Mouse (Mus musculus): ENCODE measurements around the gene Insyn1. TPM values are rescaled to one million over a fixed set of nuclear protein-coding genes. Genes with fewer than 3 reads are reported as not detected.

Insyn1 gene
- total RNA-seq, 4 experiments from 2014 or later: 22.5 to 33.7 (median 30.9) TPM

DNA sequence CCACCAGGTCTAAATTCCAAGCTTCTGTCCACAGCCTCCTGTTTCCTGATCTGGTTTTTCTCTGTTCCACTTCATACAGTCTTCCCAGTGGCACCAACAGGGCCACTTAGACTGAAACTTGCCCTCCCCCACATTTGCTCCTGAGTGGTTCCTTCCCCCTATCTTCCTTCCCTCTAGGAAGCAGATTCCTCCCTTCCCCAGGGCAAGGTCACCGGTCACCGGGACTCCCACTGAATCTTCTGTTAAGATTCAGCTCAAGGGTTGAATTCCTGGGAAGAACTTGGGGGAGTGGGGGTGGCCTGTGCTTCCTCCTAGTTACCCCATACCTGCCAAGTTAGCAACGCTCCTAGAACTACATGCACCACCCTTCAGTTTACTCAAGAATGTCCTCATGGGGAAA, 1.3 kb upstream of the Insyn1 start:
- no peak for DNase-seq (ENCODE audit: low spot score)

DNA sequence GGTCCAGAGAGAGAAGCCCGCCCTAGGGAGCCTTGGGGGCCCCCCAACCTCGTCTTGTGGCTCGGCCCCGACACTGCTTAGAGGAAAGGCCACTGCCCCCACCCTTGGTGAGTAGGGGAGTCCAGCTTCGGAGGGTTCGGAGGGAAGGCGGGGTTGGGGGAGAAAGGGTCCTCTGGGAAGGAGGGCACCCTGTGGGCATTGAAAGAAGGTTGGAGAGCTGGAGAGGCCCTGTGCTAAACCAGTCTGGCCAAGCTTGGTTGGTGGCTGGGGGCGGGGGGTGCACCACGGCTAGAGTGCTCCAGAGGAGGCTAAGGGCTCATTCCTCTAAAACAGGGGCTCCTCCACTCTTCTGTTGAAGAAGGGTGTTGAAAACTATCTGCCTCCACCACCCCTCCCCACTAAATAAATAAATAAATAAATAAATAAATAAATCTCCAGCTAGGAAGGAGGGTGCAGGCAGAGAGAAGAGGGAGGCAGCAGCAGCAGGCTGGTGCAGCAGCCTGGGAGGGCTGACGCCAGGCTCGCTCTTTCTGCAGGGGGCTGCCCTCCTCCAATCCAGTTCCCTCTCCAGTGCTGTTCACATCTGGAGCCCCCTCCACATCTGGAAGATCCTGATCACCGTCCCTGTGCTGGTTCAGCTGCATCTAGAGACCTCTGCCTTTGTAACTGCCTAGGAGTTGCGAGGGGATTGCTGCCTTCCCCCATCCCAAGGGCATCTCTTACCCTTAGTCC, 896 bp downstream of the Insyn1 start:
- DNase-seq (ENCODE audit: low spot score): no peak

DNA sequence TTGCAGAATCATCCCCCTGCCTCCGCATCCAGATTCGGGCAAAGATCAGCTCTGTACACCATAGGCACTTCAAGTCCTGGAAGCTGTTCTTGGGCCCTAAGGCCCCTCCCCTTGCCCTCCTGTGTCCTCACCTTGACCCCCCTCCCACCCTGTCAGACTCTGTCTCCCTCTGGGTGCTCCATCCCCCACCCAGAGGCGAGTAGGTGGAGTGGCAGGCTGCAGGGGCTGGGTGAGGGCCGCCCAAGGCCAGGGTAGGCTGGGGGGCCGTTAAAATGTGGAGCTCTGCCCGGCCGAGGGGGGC, 1.4 kb downstream of the Insyn1 start:
- DNase-seq (ENCODE audit: low spot score): no peak

DNA sequence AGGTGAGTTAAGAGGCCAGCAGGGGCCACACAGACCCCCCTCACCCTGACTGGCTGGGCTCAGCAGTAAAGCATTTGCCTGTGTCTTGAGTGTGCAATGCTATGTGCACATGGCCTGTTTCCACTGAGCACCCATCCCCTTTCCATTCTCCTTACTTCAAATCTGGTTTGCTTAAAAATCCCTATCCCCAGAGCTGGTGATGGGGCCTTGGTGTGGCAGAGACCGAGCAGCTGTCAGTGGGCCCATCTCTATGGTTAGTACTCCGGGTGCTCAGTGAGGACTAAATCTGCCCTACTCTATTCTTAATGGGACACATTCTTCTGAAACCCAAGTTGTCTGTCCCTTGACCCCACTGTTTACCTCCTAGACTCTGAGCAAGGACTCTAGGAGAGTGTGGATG, 2.0 kb downstream of the Insyn1 start:
- no peak for DNase-seq (ENCODE audit: low spot score)

DNA sequence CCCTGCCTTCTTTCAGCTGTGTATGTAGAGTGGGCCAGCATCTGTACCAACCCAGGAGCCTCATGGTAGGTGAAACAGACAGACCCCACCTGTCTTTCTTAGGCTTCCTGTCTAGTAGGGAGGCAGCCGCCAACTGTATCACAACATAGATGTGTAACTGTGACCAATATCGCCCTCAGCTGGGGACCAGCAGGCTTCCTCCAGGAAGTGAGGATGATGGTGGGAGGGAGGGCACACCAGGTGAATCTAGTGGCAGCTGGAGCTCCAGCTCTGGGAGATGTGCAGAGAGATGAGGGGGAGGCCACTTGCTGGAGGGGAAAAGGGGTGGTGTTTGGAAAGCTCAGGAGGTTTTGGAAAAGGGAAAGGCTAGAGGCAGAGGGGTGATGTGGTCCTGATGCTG, 6.6 kb downstream of the Insyn1 start:
- no peak for DNase-seq (ENCODE audit: low spot score)

DNA sequence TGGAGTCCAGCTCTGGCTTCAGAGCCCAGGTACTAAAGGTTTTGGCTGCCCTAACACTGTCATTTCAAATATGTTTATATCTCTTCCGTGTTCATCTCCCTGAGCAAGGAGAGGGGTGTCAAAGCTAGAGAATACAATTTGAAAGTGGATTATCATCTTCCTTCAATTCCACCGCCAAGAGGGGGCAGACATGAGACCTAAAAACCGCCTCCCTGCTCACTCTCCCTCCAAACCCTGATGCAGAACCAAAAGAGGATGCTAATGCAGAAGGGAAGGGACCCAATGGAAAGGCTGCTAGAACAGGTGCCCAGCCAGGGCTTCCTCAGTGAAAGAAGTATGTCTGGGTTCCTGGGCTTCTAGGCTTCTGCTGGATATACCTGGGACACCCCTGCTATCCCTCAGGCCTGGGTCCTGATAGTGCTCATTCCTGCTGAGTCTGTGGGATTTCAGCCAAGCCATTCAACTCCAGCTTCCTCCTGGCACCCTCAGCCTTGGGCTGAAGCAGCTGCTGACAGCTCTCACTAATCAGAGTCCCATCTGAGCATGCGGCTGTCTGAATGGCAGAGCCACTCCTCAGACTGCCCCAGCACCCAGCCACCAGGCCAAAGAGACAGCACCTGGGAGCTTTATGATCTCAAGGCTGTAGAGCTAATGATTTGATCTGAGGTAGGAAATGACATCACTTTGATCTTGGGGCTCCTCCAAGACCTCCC, 8.2 kb downstream of the Insyn1 start:
- DNase-seq (ENCODE audit: low spot score): no peak

DNA sequence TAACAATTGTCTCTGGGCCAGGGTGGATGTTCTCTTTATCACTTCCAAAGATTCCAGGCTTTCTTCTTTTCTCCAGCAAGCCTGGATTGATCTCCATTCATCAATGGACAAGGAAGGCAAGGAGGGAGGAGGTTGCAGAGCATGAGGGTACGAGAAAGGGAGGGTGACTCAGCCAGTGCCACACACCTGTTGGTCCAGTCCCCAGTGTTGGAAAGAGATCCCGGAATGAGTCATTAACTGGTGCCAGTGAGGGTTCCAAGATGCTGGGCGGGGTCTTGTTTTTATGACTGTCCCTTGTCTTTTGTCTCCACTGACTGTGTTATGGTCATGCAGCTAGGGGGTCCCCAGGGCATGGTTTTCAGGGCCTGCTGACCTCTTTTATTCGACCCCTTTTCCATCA, 9.5 kb downstream of the Insyn1 start:
- DNase-seq (ENCODE audit: low spot score): no peak

DNA sequence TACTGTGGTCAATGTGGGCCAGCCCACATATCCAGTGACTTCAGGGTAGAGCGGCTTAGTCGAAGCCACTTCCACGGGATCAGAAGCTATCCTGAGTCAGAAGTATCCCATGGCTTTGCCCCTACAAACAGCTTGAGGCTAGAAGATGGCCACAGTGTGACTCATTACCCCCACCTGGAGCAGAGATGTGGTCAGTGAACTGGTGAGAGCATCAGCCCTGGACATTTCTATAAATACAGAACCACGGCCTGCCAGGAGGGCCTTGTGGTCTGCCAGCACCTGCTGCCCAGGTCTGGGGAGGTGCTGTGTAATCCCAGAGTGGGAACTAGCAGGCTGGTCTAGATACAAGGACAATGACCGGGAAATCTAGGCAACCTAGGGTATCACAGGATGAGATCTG, 12.5 kb downstream of the Insyn1 start:
- DNase-seq (ENCODE audit: low spot score): no peak

DNA sequence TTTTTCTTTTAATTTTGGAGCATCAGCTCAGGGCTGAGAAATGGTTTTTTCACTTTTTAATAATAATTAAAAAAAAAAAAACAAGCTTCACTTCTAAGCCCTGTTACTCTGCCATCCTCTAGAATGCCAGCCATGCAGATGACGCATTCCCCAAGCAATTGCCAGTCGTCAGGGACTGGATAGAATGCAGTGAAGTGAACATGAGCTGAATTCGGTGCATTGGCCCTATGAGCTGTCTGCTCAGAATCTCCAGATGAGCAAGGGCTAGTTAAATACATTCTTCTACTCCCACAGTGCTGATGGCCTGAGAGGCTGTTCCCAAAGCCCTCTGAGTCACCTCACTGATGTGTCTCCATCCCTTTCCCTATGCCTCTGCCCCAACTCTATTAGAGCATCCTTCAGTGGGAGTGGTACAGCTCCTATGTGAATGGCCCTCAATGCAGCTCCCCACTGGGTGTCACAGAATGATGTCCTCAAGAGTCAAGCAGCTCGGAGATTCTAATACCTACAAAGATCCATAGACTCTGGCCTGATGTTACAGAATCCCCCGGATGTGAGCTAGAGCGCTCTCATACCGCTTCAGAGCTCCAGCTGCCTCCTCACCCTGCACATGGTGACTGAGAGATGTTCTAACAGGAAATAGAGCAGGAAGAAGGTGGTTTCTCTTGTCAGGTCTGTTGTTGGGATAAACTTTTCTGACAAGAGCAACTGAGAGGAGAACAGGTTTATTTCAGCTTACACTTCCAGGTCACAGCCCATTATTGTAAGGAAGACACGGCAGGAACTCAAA, 19.0 kb downstream of the Insyn1 start:
- no peak for DNase-seq (ENCODE audit: low spot score)

DNA sequence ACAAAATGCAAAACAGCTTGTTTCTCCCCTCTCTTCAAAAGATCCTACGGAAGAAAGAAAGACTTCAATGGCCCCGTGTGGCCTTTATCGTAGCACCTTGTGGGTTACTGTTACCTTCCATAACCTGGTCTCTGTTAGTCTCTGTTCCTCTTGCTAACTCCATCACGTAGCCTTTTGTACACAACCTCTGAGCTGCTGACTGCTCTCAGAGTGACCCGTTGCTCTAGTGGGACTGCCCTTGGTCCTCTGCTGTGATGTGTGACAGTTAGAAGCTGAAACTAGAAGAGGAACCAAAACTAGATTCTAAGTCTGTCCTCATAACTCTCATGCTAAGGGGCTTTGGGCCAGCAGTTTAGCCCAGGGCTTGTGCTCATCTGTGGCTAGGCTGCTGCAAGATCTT, 22.0 kb downstream of the Insyn1 start:
- no peak for DNase-seq (ENCODE audit: low spot score)

DNA sequence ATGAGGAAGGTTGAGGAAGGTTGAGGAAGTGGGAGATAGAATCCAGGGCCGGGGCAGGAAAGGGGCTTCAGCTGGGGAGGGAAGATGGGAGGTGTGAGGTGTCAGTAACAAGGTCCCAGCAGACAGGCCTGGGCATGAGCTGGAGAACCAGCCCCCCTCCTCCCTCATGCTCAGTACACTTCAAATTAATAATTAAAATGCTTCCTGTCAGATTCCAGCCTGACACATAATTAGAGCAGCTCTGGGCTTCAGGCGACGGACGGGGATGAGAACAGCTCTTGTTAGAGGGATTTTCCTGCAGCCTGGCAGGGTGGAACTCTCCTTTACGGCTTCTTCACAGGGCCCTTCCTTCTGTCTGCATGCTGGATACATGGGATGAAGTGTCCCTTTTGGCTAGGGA, 25.3 kb downstream of the Insyn1 start:
- no peak for DNase-seq (ENCODE audit: low spot score)

DNA sequence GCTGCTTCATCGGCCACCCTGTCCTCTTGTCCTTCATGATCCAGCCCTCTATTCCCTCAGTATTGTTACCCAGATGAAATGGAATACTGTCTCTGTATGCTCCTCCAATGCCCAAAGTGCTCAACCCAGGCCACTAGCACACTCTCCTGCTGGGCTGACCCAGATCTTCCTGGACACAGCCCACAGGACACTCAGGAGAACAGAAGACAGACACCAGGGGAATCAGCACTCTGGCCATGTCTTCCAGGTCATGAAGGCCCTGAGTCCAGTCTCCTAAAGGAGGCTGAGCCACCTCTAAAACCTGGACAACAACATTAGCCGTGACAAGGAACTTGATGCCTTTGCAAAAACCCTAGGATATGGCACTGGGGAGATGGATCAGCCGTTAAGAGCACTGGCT, 28.1 kb downstream of the Insyn1 start:
- no peak for DNase-seq (ENCODE audit: low spot score)

DNA sequence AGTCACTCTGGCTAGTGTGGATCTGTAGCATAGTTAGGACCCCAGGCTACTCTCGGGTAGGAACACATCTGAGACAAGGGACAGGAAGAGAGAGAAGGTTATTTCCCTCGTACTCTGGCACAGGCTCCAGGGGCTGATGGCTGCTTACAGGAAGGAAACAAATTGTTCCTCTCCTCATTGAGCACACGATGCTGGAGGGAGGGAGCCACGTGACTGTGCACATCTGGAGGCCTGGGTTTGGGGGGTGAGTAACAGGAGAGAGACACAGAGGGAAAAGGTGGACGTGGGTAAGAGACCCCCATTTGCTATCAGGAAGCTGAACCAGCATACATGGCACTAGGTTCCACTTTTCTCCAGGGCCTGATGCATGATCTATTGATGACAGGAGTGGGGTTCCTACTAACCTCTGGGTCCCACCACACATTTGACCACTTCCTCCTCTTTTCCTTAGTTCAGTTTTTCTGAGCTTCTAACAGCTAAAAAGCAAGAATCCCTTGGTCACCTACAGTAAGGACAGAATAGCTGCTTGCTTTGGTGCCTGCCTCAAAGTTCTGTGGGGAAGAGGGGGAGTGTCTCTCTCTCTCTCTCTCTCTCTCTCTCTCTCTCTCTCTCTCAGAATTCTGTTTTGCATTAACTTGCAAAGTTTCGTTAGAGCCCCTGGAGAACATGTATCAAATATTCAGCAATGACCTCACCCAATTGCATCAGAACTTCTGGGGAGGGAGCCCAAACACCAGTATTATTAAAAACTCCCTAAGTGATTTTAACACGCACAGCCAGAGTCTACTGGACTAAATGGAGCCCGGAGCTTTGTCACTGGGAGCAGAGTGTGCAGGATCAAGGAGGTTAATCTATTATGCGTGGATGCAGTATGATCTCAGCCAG, 29.7 kb downstream of the Insyn1 start:
- DNase-seq (ENCODE audit: low spot score): peak; percentile 34

DNA sequence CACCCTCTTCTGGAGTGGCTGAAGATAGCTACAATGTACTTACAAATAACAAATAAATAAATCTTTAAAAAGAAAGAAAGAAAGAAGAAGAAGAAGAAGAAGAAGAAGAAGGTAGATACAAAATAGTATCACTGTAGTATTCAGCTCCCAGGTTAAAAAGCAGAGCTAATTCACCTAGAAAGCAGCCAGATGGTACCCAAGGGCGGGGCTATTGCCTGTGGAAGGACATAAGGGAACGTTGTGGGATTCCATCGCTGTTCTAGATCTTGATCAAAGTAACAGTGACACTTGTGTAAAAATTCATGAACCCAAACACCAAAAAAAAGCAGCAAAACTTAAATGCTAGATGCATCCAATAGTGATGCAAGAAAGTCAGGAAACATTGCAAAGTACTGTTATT, 31.6 kb downstream of the Insyn1 start:
- DNase-seq (ENCODE audit: low spot score): no peak

DNA sequence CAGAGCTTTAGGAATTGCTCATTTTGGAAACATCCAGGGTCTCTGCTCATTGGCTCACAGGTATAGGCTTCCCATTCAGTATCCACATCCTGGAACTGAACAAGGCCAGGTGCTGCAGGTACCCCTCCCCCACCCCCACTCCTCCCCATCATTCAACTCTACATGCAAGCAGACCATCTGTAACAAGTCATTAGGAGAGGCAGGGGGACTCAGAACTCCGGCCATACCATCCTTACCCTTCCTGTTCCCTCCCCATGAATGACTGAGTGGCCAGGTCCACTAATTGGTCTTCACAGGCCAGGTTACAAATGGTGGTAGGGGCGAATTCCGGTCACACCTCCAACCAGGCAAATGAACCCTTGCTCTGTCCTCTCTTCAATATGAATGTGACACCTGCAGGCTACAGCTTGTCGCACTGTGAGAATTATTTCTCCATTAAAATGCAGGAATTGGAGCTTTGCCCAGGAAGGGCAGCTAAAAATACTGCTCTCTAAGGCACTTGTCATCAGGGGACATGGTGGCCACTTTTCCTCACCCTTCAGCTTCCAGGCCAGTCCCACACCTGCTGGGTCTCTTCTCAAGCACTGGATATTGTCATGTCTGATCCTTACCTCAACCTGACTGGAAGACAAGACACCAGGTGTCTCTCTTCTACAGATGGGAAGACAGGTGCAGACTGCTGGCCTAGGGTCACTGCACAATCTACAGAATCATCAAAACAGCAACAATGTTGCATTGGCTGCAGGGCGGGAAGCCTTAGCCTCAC, 32.6 kb downstream of the Insyn1 start:
- DNase-seq (ENCODE audit: low spot score): peak; percentile 54

DNA sequence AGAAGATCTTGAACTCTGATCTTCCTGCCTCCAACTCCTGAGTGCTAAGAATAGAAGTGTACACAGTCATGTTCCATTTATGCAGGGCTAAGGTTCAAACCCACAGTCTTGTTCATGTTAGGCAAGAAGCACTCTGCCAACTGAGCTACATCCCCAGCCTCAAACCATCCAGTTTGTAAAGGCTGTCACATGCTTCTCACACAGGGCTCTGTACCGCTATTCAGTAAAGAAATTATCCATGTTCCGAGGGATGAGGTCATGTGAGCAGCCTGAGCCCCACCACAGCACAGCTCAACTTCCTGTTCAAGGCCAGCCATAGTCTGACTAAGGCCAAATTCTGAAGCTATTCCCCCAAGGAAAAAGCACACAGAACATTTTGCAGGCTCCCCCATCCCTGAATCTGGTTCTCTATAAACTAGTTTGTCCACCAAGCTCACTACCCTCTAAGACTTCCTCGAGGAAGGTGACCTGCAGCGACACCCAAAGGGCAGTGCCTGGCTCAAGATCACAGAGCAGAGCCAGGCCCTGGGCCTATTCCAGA, 33.5 kb downstream of the Insyn1 start:
- peak; percentile 28 for DNase-seq (ENCODE audit: low spot score)

DNA sequence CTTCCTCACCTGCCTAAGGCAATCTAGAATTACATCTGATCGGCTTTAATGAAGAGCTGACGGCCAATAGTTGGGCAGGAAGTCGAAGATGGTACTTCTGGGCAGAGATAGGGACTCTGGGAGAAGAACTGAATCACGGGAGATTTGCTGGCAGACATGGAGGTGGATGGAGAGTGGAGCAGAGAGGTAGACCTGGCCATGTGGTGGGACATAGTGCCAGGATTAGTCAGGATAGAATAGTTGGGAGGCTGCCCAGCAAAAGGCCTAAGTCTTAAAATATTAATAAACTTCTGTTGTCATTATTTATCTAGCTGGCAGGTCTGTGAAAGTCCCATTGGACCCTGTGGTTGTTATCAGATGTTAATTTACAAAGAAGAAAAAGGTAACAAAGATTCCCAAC, 36.7 kb downstream of the Insyn1 start:
- DNase-seq (ENCODE audit: low spot score): no peak

DNA sequence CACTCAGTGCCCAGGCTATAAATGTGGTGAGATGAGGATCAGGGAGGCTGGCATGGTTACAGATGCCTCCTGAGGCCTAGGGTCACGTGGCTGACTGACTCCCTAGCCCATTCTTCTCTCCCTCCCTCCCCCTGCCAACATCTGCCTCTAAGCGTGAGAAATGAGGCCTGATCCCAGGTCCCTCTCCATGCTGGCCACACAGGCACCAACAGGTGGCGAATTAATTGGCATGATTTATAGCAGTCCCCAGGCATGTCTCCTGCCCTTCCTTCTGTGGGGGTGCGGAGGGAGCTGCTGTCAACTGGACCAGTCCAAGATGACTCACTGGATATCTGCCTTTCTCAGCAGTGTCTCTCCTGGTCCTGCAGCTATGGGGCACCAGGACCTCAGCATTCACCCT, 39.4 kb downstream of the Insyn1 start:
- no peak for DNase-seq (ENCODE audit: low spot score)

DNA sequence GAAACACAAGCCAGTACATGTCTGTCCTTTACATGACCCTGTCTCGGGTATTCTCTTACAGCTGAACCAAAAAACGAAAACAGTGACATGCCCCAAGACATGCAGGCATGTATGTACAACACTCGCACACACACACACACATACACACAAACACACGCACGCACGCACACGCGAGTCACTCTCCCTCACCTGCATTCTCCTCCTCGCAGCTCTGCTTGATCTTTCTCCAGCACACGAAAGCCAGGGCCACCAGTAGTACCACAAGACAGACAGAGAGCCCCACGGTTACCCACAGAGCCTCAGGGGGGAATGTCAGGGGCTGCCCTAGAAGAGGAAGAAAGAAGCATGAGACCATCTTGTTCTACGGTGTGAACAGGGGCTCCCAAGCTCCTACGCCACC, 42.0 kb downstream of the Insyn1 start:
- DNase-seq (ENCODE audit: low spot score): no peak

DNA sequence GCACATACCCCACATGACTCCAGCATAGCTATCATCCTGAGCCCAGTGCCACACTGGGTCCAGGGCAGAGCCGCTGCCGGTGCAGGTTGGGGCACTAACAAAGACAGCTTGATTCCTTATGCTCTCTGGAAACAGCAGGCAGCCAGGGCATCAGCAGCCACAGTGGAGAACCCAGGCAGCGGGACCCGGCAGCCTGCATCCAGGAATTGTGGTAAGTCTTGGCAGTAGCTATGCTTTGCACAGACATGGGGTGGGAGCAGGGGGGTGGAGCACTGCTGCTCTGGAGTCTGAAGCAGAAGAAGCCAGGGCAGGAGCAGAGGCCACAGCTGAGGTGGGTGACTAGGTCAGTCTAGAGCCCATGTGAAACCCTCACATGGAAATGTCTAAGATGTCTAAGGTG, 43.8 kb downstream of the Insyn1 start:
- no peak for DNase-seq (ENCODE audit: low spot score)

DNA sequence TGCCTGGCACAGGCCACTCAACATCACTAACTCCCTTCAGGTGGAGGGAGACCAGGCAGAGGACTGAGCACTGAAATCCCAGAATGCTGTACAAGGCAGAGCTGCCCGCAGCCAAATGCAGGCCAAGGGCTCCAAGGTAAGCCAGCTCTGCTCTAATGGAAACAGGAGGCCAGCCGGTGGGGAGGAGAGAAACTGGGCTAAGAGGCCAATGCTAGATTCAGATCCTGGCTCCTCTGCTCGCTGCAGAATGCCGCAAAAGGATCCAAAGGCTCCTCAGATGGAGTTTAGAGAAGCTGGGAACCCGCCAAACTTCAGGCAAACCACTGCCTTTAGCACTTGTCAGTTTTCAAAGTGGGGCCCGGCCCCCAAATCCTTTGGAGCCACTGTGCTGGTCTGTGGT, 44.9 kb downstream of the Insyn1 start:
- DNase-seq (ENCODE audit: low spot score): no peak
